Mouse (Mus musculus): ENCODE results near the gene Scaf11.

DNA sequence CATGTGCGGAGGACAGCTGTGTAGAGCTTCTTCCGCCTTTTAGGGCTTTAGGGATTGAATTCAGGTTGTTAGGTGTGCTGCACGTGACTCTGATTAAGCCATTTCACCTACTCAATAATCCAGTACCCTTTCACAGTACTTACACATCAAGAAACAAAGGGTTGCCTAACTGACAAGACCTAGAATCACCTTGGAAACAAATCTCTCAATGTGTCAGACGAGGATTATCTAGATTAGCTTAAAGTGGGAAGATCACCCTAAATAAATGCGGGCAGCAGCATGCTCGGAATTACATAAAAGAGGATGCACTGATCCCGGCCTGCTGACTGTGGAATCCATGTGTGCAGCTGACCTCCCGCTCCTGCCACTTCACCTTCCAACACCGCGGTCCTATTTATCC is 13.9 kb downstream of the Scaf11 start:
- TF ChIP-seq CTCF (IDR thresholded peaks at IDR 0.05; ENCODE audit: control insufficient read depth, insufficient read depth, low read length): no peak
- TF ChIP-seq POLR2A (IDR thresholded peaks at IDR 0.05; ENCODE audit: borderline replicate concordance, control insufficient read depth, low read depth, low read length): no peak

Data from bone marrow, adult 2 months (tissue).